Mouse (Mus musculus) kidney, postnatal 0 days (tissue): ENCODE data around the gene Krt86. TPM values are rescaled to one million over a fixed set of nuclear protein-coding genes. Genes with fewer than 3 reads are reported as not detected.

Experiments
- ATAC-seq: fragments of 200-750 bp; cut with Nextera tagmentation; replicated peaks from 2 replicates; pipeline ENCODE4 v1.8.0; 2017; ENCODE audit warnings: low read depth, moderate number of reproducible peaks, moderate TSS enrichment, moderate library complexity; ENCODE audit not compliant: low FRiP score
- DNase-seq: peaks from one replicate; pipeline ENCODE4 v3.0.0-alpha.2; 2016; ENCODE audit warnings: low spot score
- H3K27ac ChIP-seq: fragments of 300-500 bp; sonication (generic); 2 replicates; pipeline ENCODE4 v1.5.1; 2014; ENCODE audit warnings: mild to moderate bottlenecking
- H3K27me3 ChIP-seq: fragments of 300-500 bp; sonication (generic); 2 replicates; pipeline ENCODE4 v1.6.1; 2014; ENCODE audit warnings: low read length, mixed read lengths; ENCODE audit not compliant: insufficient read depth
- H3K36me3 ChIP-seq: fragments of 300-500 bp; sonication (generic); 2 replicates; pipeline ENCODE4 v1.6.1; 2014; ENCODE audit warnings: low read length, mixed read lengths; ENCODE audit not compliant: insufficient read depth
- H3K4me1 ChIP-seq: fragments of 300-500 bp; sonication (generic); replicated peaks from 2 replicates; pipeline ENCODE4 v1.6.1; 2014; ENCODE audit warnings: antibody characterized with exemption, low read length, mixed read lengths; ENCODE audit not compliant: insufficient read depth
- H3K4me2 ChIP-seq: fragments of 300-500 bp; sonication (generic); 2 replicates; pipeline ENCODE4 v1.6.1; 2014; ENCODE audit warnings: mild to moderate bottlenecking, low read length, moderate library complexity, mixed read lengths
- H3K4me3 ChIP-seq: fragments of 300-500 bp; sonication (generic); replicated peaks from 2 replicates; pipeline ENCODE4 v1.5.1; 2014; ENCODE audit warnings: low read depth, low read length
- H3K9ac ChIP-seq: fragments of 300-500 bp; sonication (generic); 2 replicates; pipeline ENCODE4 v1.6.1; 2014; ENCODE audit warnings: low read depth, low read length
- H3K9me3 ChIP-seq: fragments of 300-500 bp; sonication (generic); replicated peaks from 2 replicates; pipeline ENCODE4 v1.6.1; 2016; ENCODE audit warnings: low read length, inconsistent platforms, mixed read lengths
- CTCF ChIP-seq: IDR thresholded peaks from 2 replicates; pipeline ENCODE4 v1.5.1; 2016; ENCODE audit warnings: antibody characterized with exemption, low read depth, mild to moderate bottlenecking, moderate library complexity
- WGBS: fragments of 180-500 bp; shearing (Covaris S2); extraction: QIAGEN DNeasy Blood & Tissue Kit; methylation state at CpG from one replicate; pipeline ENCODE4 v1.1.7; 2014; 5-methylcytosine and 5-hydroxymethylcytosine counted together
- polyA plus RNA-seq: library from polyadenylated mRNA; unstranded; fragments of >200 nt; fragmentation: Nextera tagmentation; extraction: Ambion mirVana; gene quantifications from 2 replicates; pipeline ENCODE4 v1.2.1, GENCODE M21; 2015

The Krt86 gene
- polyA plus RNA-seq, 1 experiment from 2014 or later, result not detected

- no peak for TF ChIP-seq CTCF
- Histone ChIP-seq H3K4me2 (no peak within 1 kb of the TSS), H3K9me3 (no peaks in the 10 kb centered on the region), H3K9ac (no peak within 1 kb of the TSS), H3K4me1 (no peaks in the 10 kb centered on the region), H3K36me3 (no peaks in the 10 kb centered on the region), H3K4me3 (no peak within 1 kb of the TSS), H3K27ac (no peak within 1 kb of the TSS), H3K27me3 (no peaks in the 10 kb centered on the region)
- 52% methylated on average over 2 of the region's 2 CpGs for WGBS
- ATAC-seq (no peak), DNase-seq (no peak)
These were observed 25.8 kb upstream of the Krt86 start, which contains the start of gene Krt88 for GRCm38 (mm10) chr15:101447444-101447843. Gene Krt88, plus strand, starts transcription at chr15:101447744.

GRCm38 (mm10) chr15:101453093-101453736, 20.1 kb upstream of the Krt86 start:
- ATAC-seq (peak; percentile 78), DNase-seq (peak; percentile 70)
- WGBS, result 5% methylated on average over 13 of the region's 13 CpGs
- no peak overlapping the region for H3K9ac ChIP-seq
- peak; percentile 81 for TF ChIP-seq CTCF
- no peaks in the 10 kb centered on the region for H3K4me1 ChIP-seq
- H3K27ac ChIP-seq, result no peak overlapping the region
- H3K9me3 ChIP-seq, result no peaks in the 10 kb centered on the region
- no peaks in the 10 kb centered on the region for H3K36me3 ChIP-seq
- no peak overlapping the region for H3K4me3 ChIP-seq
- H3K27me3 ChIP-seq, result no peaks in the 10 kb centered on the region
- no peak overlapping the region for H3K4me2 ChIP-seq

GRCm38 (mm10) chr15:101454774-101455173, 18.5 kb upstream of the Krt86 start:
- no peak for TF ChIP-seq CTCF
- DNase-seq, result no peak
- no peak overlapping the region for H3K27ac ChIP-seq

GRCm38 (mm10) chr15:101455292-101455691, 18.0 kb upstream of the Krt86 start:
- no peak for TF ChIP-seq CTCF
- Histone ChIP-seq H3K27ac (no peak overlapping the region), H3K4me1 (no peaks in the 10 kb centered on the region), H3K4me2 (no peak overlapping the region), H3K4me3 (no peak overlapping the region), H3K27me3 (no peaks in the 10 kb centered on the region), H3K9me3 (no peaks in the 10 kb centered on the region), H3K9ac (no peak overlapping the region), H3K36me3 (no peaks in the 10 kb centered on the region)
- 56% methylated on average over 2 of the region's 2 CpGs for WGBS
- ATAC-seq (no peak), DNase-seq (peak; percentile 41)

More at GRCm38 (mm10) chr15:101454774-101455173, 18.5 kb upstream of the Krt86 start:
- H3K4me2 ChIP-seq, result no peak overlapping the region
- ATAC-seq, result no peak
- H3K9me3 ChIP-seq, result no peaks in the 10 kb centered on the region
- 85% methylated on average over 8 of the region's 8 CpGs for WGBS
- H3K36me3 ChIP-seq, result no peaks in the 10 kb centered on the region
- H3K4me3 ChIP-seq, result no peak overlapping the region
- H3K9ac ChIP-seq, result no peak overlapping the region
- no peaks in the 10 kb centered on the region for H3K27me3 ChIP-seq
- H3K4me1 ChIP-seq, result no peaks in the 10 kb centered on the region

GRCm38 (mm10) chr15:101455891-101456290, 17.4 kb upstream of the Krt86 start:
- Histone ChIP-seq H3K9ac (no peak overlapping the region), H3K9me3 (no peaks in the 10 kb centered on the region), H3K27ac (no peak overlapping the region), H3K27me3 (no peaks in the 10 kb centered on the region), H3K36me3 (no peaks in the 10 kb centered on the region), H3K4me2 (no peak overlapping the region), H3K4me1 (no peaks in the 10 kb centered on the region), H3K4me3 (no peak overlapping the region)
- DNase-seq (no peak), ATAC-seq (no peak)
- no peak for TF ChIP-seq CTCF
- WGBS, result 93% methylated on average over 6 of the region's 6 CpGs

GRCm38 (mm10) chr15:101458361-101458930, 14.8 kb upstream of the Krt86 start:
- no peak for TF ChIP-seq CTCF
- DNase-seq, result peak; percentile 64

More at GRCm38 (mm10) chr15:101458361-101458930, 14.8 kb upstream of the Krt86 start:
- Histone ChIP-seq H3K27ac (no peak overlapping the region), H3K4me2 (no peak overlapping the region), H3K9me3 (no peaks in the 10 kb centered on the region), H3K9ac (no peak overlapping the region), H3K4me3 (no peak overlapping the region), H3K36me3 (no peaks in the 10 kb centered on the region), H3K27me3 (no peaks in the 10 kb centered on the region), H3K4me1 (no peaks in the 10 kb centered on the region)
- ATAC-seq, result no peak
- WGBS, result 49% methylated on average over 16 of the region's 16 CpGs
